Mouse (Mus musculus) kidney, embryonic 15.5 days (tissue): ENCODE measurements around the gene Gng2. TPM values are rescaled to one million over a fixed set of nuclear protein-coding genes. Genes with fewer than 3 reads are reported as not detected.
"Not testable (repeated sequence)": the region's sequence is repeated elsewhere in the genome, so short reads cannot be mapped to it uniquely, and the experiment has no call there.

Experiments used
- ATAC-seq: fragments of 200-750 bp; cut with Nextera tagmentation; replicated peaks from 2 replicates; pipeline ENCODE4 v1.8.0; 2017; ENCODE audit warnings: moderate TSS enrichment; ENCODE audit not compliant: low FRiP score
- H3K27ac ChIP-seq: fragments of 300-500 bp; sonication (generic); 2 replicates; pipeline ENCODE4 v1.5.1; 2015; ENCODE audit warnings: mild to moderate bottlenecking, inconsistent platforms
- H3K27me3 ChIP-seq: fragments of 300-500 bp; sonication (generic); 2 replicates; pipeline ENCODE4 v1.6.1; 2015; ENCODE audit warnings: inconsistent platforms
- H3K36me3 ChIP-seq: fragments of 300-500 bp; sonication (generic); 2 replicates; pipeline ENCODE4 v1.6.1; 2015; ENCODE audit warnings: inconsistent platforms
- H3K4me1 ChIP-seq: fragments of 300-500 bp; sonication (generic); 2 replicates; pipeline ENCODE4 v1.6.1; 2015; ENCODE audit warnings: inconsistent platforms
- H3K4me2 ChIP-seq: fragments of 300-500 bp; sonication (generic); 2 replicates; pipeline ENCODE4 v1.6.1; 2015; ENCODE audit warnings: moderate library complexity, mild to moderate bottlenecking, inconsistent platforms
- H3K4me3 ChIP-seq: fragments of 300-500 bp; sonication (generic); replicated peaks from 2 replicates; pipeline ENCODE4 v1.5.1; 2015; ENCODE audit warnings: mild to moderate bottlenecking, inconsistent platforms
- H3K9ac ChIP-seq: fragments of 300-500 bp; sonication (generic); 2 replicates; pipeline ENCODE4 v1.6.1; 2015; ENCODE audit warnings: mild to moderate bottlenecking, inconsistent platforms
- H3K9me3 ChIP-seq: fragments of 300-500 bp; sonication (generic); replicated peaks from 2 replicates; pipeline ENCODE4 v1.6.1; 2016; ENCODE audit warnings: inconsistent platforms
- WGBS: fragments of 180-500 bp; shearing (Covaris S2); methylation state at CpG from one replicate; pipeline ENCODE4 v1.1.7; 2015; ENCODE audit warnings: mixed read lengths; 5-methylcytosine and 5-hydroxymethylcytosine counted together
- polyA plus RNA-seq: library from polyadenylated mRNA; unstranded; fragments of >200 nt; fragmentation: Nextera tagmentation; extraction: Ambion mirVana; gene quantifications from 2 replicates; pipeline ENCODE4 v1.2.1, GENCODE M21; 2015

Gng2 gene
- polyA plus RNA-seq, 1 experiment from 2014 or later = 56.5 TPM

GRCm38 (mm10) chr14:19925157-19925556 is 52.3 kb downstream of the Gng2 start:
- Histone ChIP-seq H3K36me3 (no peaks in the 10 kb centered on the region), H3K4me3 (no peak overlapping the region), H3K9me3 (no peaks in the 10 kb centered on the region), H3K4me2 (no peak overlapping the region), H3K9ac (no peak overlapping the region), H3K27me3 (no peaks in the 10 kb centered on the region), H3K27ac (no peak overlapping the region), H3K4me1 (peaks cover 9% of the 10 kb centered on the region)
- ATAC-seq = no peak
- 82% methylated on average over 6 of the region's 6 CpGs for WGBS

GRCm38 (mm10) chr14:19924086-19924485 is 53.3 kb downstream of the Gng2 start:
- H3K27me3 ChIP-seq = no peaks in the 10 kb centered on the region
- H3K9ac ChIP-seq = no peak overlapping the region
- 97% methylated on average over 2 of the region's 2 CpGs for WGBS
- H3K27ac ChIP-seq = no peak overlapping the region
- H3K9me3 ChIP-seq = no peaks in the 10 kb centered on the region
- no peaks in the 10 kb centered on the region for H3K36me3 ChIP-seq
- H3K4me3 ChIP-seq = no peak overlapping the region
- no peak for ATAC-seq
- H3K4me1 ChIP-seq = peaks cover 15% of the 10 kb centered on the region
- H3K4me2 ChIP-seq = no peak overlapping the region

- Histone ChIP-seq H3K4me1 (peaks cover 26% of the 10 kb centered on the region), H3K36me3 (no peaks in the 10 kb centered on the region), H3K27me3 (no peaks in the 10 kb centered on the region), H3K27ac (peak overlapping the region; percentile 41), H3K9me3 (no peaks in the 10 kb centered on the region), H3K4me3 (no peak overlapping the region), H3K4me2 (no peak overlapping the region), H3K9ac (no peak overlapping the region)
- ATAC-seq = peak; percentile 81
- 44% methylated on average over 13 of the region's 13 CpGs for whole genome bisulfite sequencing
Observed at GRCm38 (mm10) chr14:19920254-19920691, 57.2 kb downstream of the Gng2 start.

GRCm38 (mm10) chr14:19919789-19920188 is 57.6 kb downstream of the Gng2 start:
- ATAC-seq = 0 out of 2 replicates have a peak, but pooled peaks have one; percentile 33
- Histone ChIP-seq H3K27ac (peak overlapping the region; percentile 41; the same call in 1 of the 2 replicates), H3K9ac (no peak overlapping the region), H3K9me3 (no peaks in the 10 kb centered on the region), H3K4me2 (no peak overlapping the region), H3K4me3 (no peak overlapping the region), H3K27me3 (no peaks in the 10 kb centered on the region), H3K4me1 (peaks cover 26% of the 10 kb centered on the region), H3K36me3 (no peaks in the 10 kb centered on the region)
- 57% methylated on average over 7 of the region's 7 CpGs for WGBS

GRCm38 (mm10) chr14:19917534-19917933 is 59.9 kb downstream of the Gng2 start:
- no peaks in the 10 kb centered on the region for H3K9me3 ChIP-seq
- no peak overlapping the region for H3K4me3 ChIP-seq
- ATAC-seq = peak; percentile 33; the same call in 1 of the 2 replicates
- no peaks in the 10 kb centered on the region for H3K27me3 ChIP-seq
- H3K27ac ChIP-seq = no peak overlapping the region
- whole genome bisulfite sequencing = 60% methylated on average over 7 of the region's 7 CpGs
- H3K36me3 ChIP-seq = no peaks in the 10 kb centered on the region
- H3K4me1 ChIP-seq = peaks cover 26% of the 10 kb centered on the region
- H3K9ac ChIP-seq = no peak overlapping the region
- no peak overlapping the region for H3K4me2 ChIP-seq

GRCm38 (mm10) chr14:19916315-19916714 is 61.1 kb downstream of the Gng2 start:
- Histone ChIP-seq H3K36me3 (no peaks in the 10 kb centered on the region), H3K4me2 (no peak overlapping the region), H3K9ac (no peak overlapping the region), H3K9me3 (no peaks in the 10 kb centered on the region), H3K27ac (0 out of 2 replicates have a peak overlapping the region, but pooled peaks have one; percentile 5), H3K27me3 (no peaks in the 10 kb centered on the region), H3K4me3 (no peak overlapping the region), H3K4me1 (peaks cover 26% of the 10 kb centered on the region)
- no peak for ATAC-seq
- WGBS = 90% methylated on average over 2 of the region's 2 CpGs

- ATAC-seq = no peak
- 81% methylated on average over 3 of the region's 3 CpGs for WGBS
- H3K9me3 ChIP-seq = no peaks in the 10 kb centered on the region
- peaks cover 11% of the 10 kb centered on the region for H3K4me1 ChIP-seq
- H3K4me2 ChIP-seq = no peak overlapping the region
- H3K27ac ChIP-seq = no peak overlapping the region
- H3K4me3 ChIP-seq = no peak overlapping the region
- H3K27me3 ChIP-seq = no peaks in the 10 kb centered on the region
- H3K36me3 ChIP-seq = no peaks in the 10 kb centered on the region
- no peak overlapping the region for H3K9ac ChIP-seq
Observed at GRCm38 (mm10) chr14:19912891-19913290, 64.5 kb downstream of the Gng2 start.

GRCm38 (mm10) chr14:19905615-19906014 is 71.8 kb downstream of the Gng2 start:
- Histone ChIP-seq H3K27me3 (no peaks in the 10 kb centered on the region), H3K9me3 (no peaks in the 10 kb centered on the region), H3K4me1 (peaks cover 11% of the 10 kb centered on the region), H3K4me3 (no peak overlapping the region), H3K9ac (no peak overlapping the region), H3K4me2 (no peak overlapping the region), H3K27ac (no peak overlapping the region), H3K36me3 (no peaks in the 10 kb centered on the region; the same call in 1 of the 2 replicates)
- WGBS = 59% methylated on average over 5 of the region's 5 CpGs
- no peak for ATAC-seq

- H3K27me3 ChIP-seq = no peaks in the 10 kb centered on the region
- no peaks in the 10 kb centered on the region for H3K9me3 ChIP-seq
- H3K4me3 ChIP-seq = no peak overlapping the region
- H3K4me1 ChIP-seq = peaks cover 11% of the 10 kb centered on the region
- H3K36me3 ChIP-seq = no peaks in the 10 kb centered on the region; the same call in 1 of the 2 replicates
- H3K27ac ChIP-seq = peak overlapping the region; percentile 18; the same call in 1 of the 2 replicates
- H3K4me2 ChIP-seq = no peak overlapping the region
- no peak for ATAC-seq
- 87% methylated on average over 3 of the region's 3 CpGs for WGBS
- no peak overlapping the region for H3K9ac ChIP-seq
Observed at GRCm38 (mm10) chr14:19904821-19905220, 72.6 kb downstream of the Gng2 start.

GRCm38 (mm10) chr14:19904031-19904430 is 73.4 kb downstream of the Gng2 start:
- no peak overlapping the region for H3K4me3 ChIP-seq
- WGBS = 58% methylated on average over 5 of the region's 5 CpGs
- H3K4me2 ChIP-seq = no peak overlapping the region
- no peaks in the 10 kb centered on the region for H3K27me3 ChIP-seq
- H3K4me1 ChIP-seq = peaks cover 11% of the 10 kb centered on the region
- no peaks in the 10 kb centered on the region for H3K9me3 ChIP-seq
- no peaks in the 10 kb centered on the region; the same call in 1 of the 2 replicates for H3K36me3 ChIP-seq
- H3K27ac ChIP-seq = no peak overlapping the region
- H3K9ac ChIP-seq = no peak overlapping the region
- no peak for ATAC-seq

- Histone ChIP-seq H3K4me3 (no peak overlapping the region), H3K4me1 (peaks cover 11% of the 10 kb centered on the region), H3K27ac (no peak overlapping the region), H3K27me3 (no peaks in the 10 kb centered on the region), H3K9ac (no peak overlapping the region), H3K9me3 (no peaks in the 10 kb centered on the region), H3K4me2 (no peak overlapping the region), H3K36me3 (no peaks in the 10 kb centered on the region)
- ATAC-seq = no peak
- 89% methylated on average over 4 of the region's 4 CpGs for WGBS
Observed at GRCm38 (mm10) chr14:19900492-19900891, 76.9 kb downstream of the Gng2 start.

- Histone ChIP-seq H3K9ac (no peak overlapping the region), H3K36me3 (peaks cover 20% of the 10 kb centered on the region; the same call in 1 of the 2 replicates), H3K4me2 (no peak overlapping the region), H3K9me3 (no peaks in the 10 kb centered on the region), H3K27ac (no peak overlapping the region), H3K27me3 (no peaks in the 10 kb centered on the region), H3K4me1 (no peaks in the 10 kb centered on the region), H3K4me3 (no peak overlapping the region)
- no peak for ATAC-seq
- 96% methylated on average over 5 of the region's 5 CpGs for WGBS
Observed at GRCm38 (mm10) chr14:19887569-19887968, 89.9 kb downstream of the Gng2 start.

- WGBS = 93% methylated on average over 1 of the region's 1 CpGs
- H3K9ac ChIP-seq, H3K9me3 ChIP-seq, H3K27me3 ChIP-seq, H3K4me1 ChIP-seq, H3K36me3 ChIP-seq, H3K27ac ChIP-seq, H3K4me3 ChIP-seq, H3K4me2 ChIP-seq, ATAC-seq: not testable (repeated sequence)
Observed at GRCm38 (mm10) chr14:19884431-19884830, 93.0 kb downstream of the Gng2 start.
